Comparison of ENCODE assay signal across 29 mouse cellular contexts in the genomic region with DNA sequence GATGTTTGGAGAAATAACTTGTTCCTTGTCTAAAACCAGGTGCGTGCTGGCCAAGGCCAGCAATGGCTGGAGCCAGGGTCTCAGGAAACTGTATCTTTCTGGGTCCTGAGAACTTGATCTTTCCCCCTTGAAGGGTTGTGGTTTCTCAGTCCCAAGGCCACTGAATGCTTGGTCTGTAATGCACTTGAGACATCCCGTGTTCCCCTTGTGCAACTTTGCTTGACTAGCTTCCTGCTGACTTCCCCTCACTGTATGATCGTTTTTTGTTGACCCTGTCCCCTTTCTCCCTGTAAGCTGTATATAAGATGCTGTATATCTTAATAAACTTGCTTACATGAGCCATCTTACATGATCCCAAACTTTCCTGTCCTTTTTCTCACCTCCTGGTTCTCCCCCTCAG. TPM values are rescaled to one million over a fixed set of nuclear protein-coding genes. Genes with fewer than 3 reads are reported as not detected.
DNase-seq lines count a peak whose midpoint lies in the region; ATAC-seq and TF ChIP-seq lines count a peak whose summit lies in the region.
"Had no signal": no experiment of that assay in that cellular context is flagged by ENCODE, and none has a peak within 500 bp of the region (broad histone marks: within the 10 kb centered on the region; RNA-seq: fewer than 3 reads in every experiment).

No protein-coding gene starts in this region.

- no peaks in the 10 kb centered on the region for H3K9me3 ChIP-seq in liver, postnatal 0 days (ENCODE audit: low read length)
- H3K9me3 ChIP-seq in stomach, postnatal 0 days (ENCODE audit: control insufficient read depth, low read length) = no peaks in the 10 kb centered on the region
- H3K9me3 ChIP-seq: embryonic facial prominence, embryonic 13.5 days; embryonic facial prominence, embryonic 15.5 days; forebrain, embryonic 10.5 days; forebrain, embryonic 13.5 days; forebrain, embryonic 15.5 days had no signal

- no peaks in the 10 kb centered on the region for H3K27me3 ChIP-seq in liver, postnatal 0 days (ENCODE audit: insufficient read depth, low read length)
- H3K27me3 ChIP-seq in stomach, postnatal 0 days (ENCODE audit: control insufficient read depth, insufficient read depth, low read length) = no peaks in the 10 kb centered on the region
- H3K27me3 ChIP-seq: forebrain, embryonic 15.5 days had no signal

- no peak overlapping the region for H3K4me2 ChIP-seq in liver, postnatal 0 days (ENCODE audit: low read depth, low read length)
- H3K4me2 ChIP-seq in stomach, postnatal 0 days (replicated peaks; ENCODE audit: low read depth) = no peak overlapping the region
- H3K4me2 ChIP-seq: embryonic facial prominence, embryonic 13.5 days; embryonic facial prominence, embryonic 15.5 days; forebrain, embryonic 13.5 days; forebrain, embryonic 15.5 days had no signal

- WGBS in liver, postnatal 0 days (ENCODE audit: insufficient replicate concordance) = 35% methylated on average over 3 of the region's 3 CpGs
- 64% methylated on average over 3 of the region's 3 CpGs for WGBS in stomach, postnatal 0 days

- H3K4me3 ChIP-seq in liver, postnatal 0 days (ENCODE audit: low read depth, low read length) = no peak overlapping the region
- no peak overlapping the region for H3K4me3 ChIP-seq in stomach, postnatal 0 days (ENCODE audit: low read depth, low read length)
- H3K4me3 ChIP-seq: embryonic facial prominence, embryonic 13.5 days; embryonic facial prominence, embryonic 15.5 days; erythroblast, embryonic 14.5 days; forebrain, embryonic 10.5 days; forebrain, embryonic 13.5 days; forebrain, embryonic 15.5 days had no signal

- no peak for TF ChIP-seq CTCF in liver, postnatal 0 days (IDR thresholded peaks at IDR 0.05; ENCODE audit: low read depth)
- TF ChIP-seq CTCF in stomach, postnatal 0 days (IDR thresholded peaks at IDR 0.05; ENCODE audit: low read depth) = no peak

- TF ChIP-seq EP300 in liver, postnatal 0 days (IDR thresholded peaks at IDR 0.05; ENCODE audit: low read depth) = no peak
- no peak for TF ChIP-seq EP300 in stomach, postnatal 0 days (optimal IDR thresholded peaks at IDR 0.05)

- no peaks in the 10 kb centered on the region for H3K36me3 ChIP-seq in liver, postnatal 0 days (replicated peaks; ENCODE audit: insufficient read depth, low read length)
- no peaks in the 10 kb centered on the region for H3K36me3 ChIP-seq in stomach, postnatal 0 days (ENCODE audit: control insufficient read depth, insufficient read depth, low read length)
- H3K36me3 ChIP-seq: embryonic facial prominence, embryonic 13.5 days; embryonic facial prominence, embryonic 15.5 days; forebrain, embryonic 10.5 days; forebrain, embryonic 15.5 days had no signal

- DNase-seq in liver, postnatal 0 days = no peak
- DNase-seq in liver = no peak
- DNase-seq in heart, adult 8-10 months (ENCODE audit: low spot score) = no peak
- no peak for DNase-seq in stomach, postnatal 0 days (ENCODE audit: low spot score)
- DNase-seq: adrenal gland, adult 2 months; adrenal gland, postnatal 10 days; adrenal gland, postnatal 25 days; cerebellum, adult 11-12 months; cerebellum, adult 2 months; cerebellum, adult 9-10 months; cerebellum, postnatal 10 days; cerebellum, postnatal 25 days; embryo, embryonic 11 days; forebrain, postnatal 0 days had no signal

- no peak for ATAC-seq in liver, postnatal 0 days
- peak; percentile 78 for ATAC-seq in common myeloid progenitor, adult 5-6 weeks (replicated peaks; ENCODE audit: low read depth, poor library complexity, severe bottlenecking)
- ATAC-seq in megakaryocyte, adult 5-6 weeks (ENCODE audit: poor library complexity, severe bottlenecking) = peak; percentile 78
- peak; percentile 38; the same call in 1 of the 2 replicates for ATAC-seq in neutrophil, adult 5-6 weeks (ENCODE audit: extremely low read depth, insufficient number of reproducible peaks, low FRiP score, poor library complexity, severe bottlenecking)
- ATAC-seq in monocyte, adult 5-6 weeks (replicated peaks; ENCODE audit: insufficient number of reproducible peaks, low FRiP score, low TSS enrichment, poor library complexity, severe bottlenecking) = no peak
- ATAC-seq in stomach, postnatal 0 days (ENCODE audit: low FRiP score, low TSS enrichment) = no peak
- ATAC-seq: forebrain, embryonic 13.5 days; forebrain, embryonic 15.5 days; forebrain, postnatal 0 days had no signal

- H3K4me1 ChIP-seq in liver, postnatal 0 days (ENCODE audit: insufficient read depth) = peaks cover 8% of the 10 kb centered on the region
- no peaks in the 10 kb centered on the region for H3K4me1 ChIP-seq in stomach, postnatal 0 days (replicated peaks; ENCODE audit: control insufficient read depth, insufficient read depth)
- H3K4me1 ChIP-seq: embryonic facial prominence, embryonic 15.5 days; forebrain, embryonic 13.5 days; forebrain, embryonic 15.5 days had no signal

- H3K9ac ChIP-seq in liver, postnatal 0 days (replicated peaks) = no peak overlapping the region
- H3K9ac ChIP-seq in stomach, postnatal 0 days (ENCODE audit: low read length) = no peak overlapping the region
- H3K9ac ChIP-seq: embryonic facial prominence, embryonic 13.5 days; embryonic facial prominence, embryonic 15.5 days; forebrain, embryonic 13.5 days; forebrain, embryonic 15.5 days; forebrain, postnatal 0 days had no signal

- H3K27ac ChIP-seq in liver, postnatal 0 days (ENCODE audit: low read depth) = peak overlapping the region; percentile 66; the same call in 1 of the 2 replicates
- H3K27ac ChIP-seq in stomach, postnatal 0 days (replicated peaks) = no peak overlapping the region
- H3K27ac ChIP-seq: embryonic facial prominence, embryonic 13.5 days; embryonic facial prominence, embryonic 15.5 days; forebrain, embryonic 10.5 days; forebrain, embryonic 13.5 days; forebrain, embryonic 15.5 days had no signal

RNA-seq across cellular contexts. Expression of gene Cfap57, which starts 10.7 kb away (rescaled TPM):
- 0.36 and 0.42 TPM in 2 replicates for polyA plus RNA-seq in liver, postnatal 0 days (2015; fragmentation: Nextera tagmentation; extraction: Ambion mirVana)
- 0.46 TPM in 1 of 2 replicates, not detected in the other for total RNA-seq in common myeloid progenitor, adult 5-6 weeks (2017)
- total RNA-seq in megakaryocyte, adult 5-6 weeks (2015) = not detected in 2 replicates
- total RNA-seq in megakaryocyte, adult 5-6 weeks (2017) = 0.16 and 0.18 TPM in 2 replicates
- 0.35 and 0.37 TPM in 2 replicates for total RNA-seq in neutrophil, adult 5-6 weeks (2017)
- not detected in 3 replicates for total RNA-seq in monocyte, adult 5-6 weeks (2017)
- under 1 TPM in 1 of 4 experiments, not detected in 3; 0.06 TPM for total RNA-seq in heart, adult 8-10 months (2022)
- polyA plus RNA-seq in stomach, postnatal 0 days (2015; fragmentation: Nextera tagmentation; extraction: Ambion mirVana) = 1.2 and 1.3 TPM in 2 replicates
- total RNA-seq: adrenal gland, postnatal 10 days; adrenal gland, postnatal 25 days; MEL had no signal
- polyA plus RNA-seq: adrenal gland, adult 2 months; C2C12 had no signal

RNA-seq across cellular contexts. Expression of gene Ebna1bp2, which starts 10.8 kb away (rescaled TPM):
- polyA plus RNA-seq in liver, postnatal 0 days (2015; fragmentation: Nextera tagmentation; extraction: Ambion mirVana) = 61.0 and 62.0 TPM in 2 replicates
- total RNA-seq in common myeloid progenitor, adult 5-6 weeks (2017) = 98.3 and 123 TPM in 2 replicates
- total RNA-seq in megakaryocyte, adult 5-6 weeks (2015) = 54.9 and 61.9 TPM in 2 replicates
- 46.8 and 63.7 TPM in 2 replicates for total RNA-seq in megakaryocyte, adult 5-6 weeks (2017)
- total RNA-seq in neutrophil, adult 5-6 weeks (2017) = 60.6 and 63.4 TPM in 2 replicates
- total RNA-seq in monocyte, adult 5-6 weeks (2017) = 40.9 to 70.6 TPM (median 54.9 TPM) in 3 replicates
- total RNA-seq in heart, adult 8-10 months (2022) = 10 to 100 TPM; 26.6 to 42.0 (median 37.1) TPM
- polyA plus RNA-seq in stomach, postnatal 0 days (2015; fragmentation: Nextera tagmentation; extraction: Ambion mirVana) = 90.4 and 94.5 TPM in 2 replicates

RNA-seq across cellular contexts. Expression of gene Olfr62, which starts 48.9 kb away (rescaled TPM):
- polyA plus RNA-seq in liver, postnatal 0 days (2015; fragmentation: Nextera tagmentation; extraction: Ambion mirVana) = not detected in 2 replicates
- total RNA-seq in common myeloid progenitor, adult 5-6 weeks (2017) = not detected in 2 replicates
- not detected in 2 replicates for total RNA-seq in megakaryocyte, adult 5-6 weeks (2015)
- total RNA-seq in megakaryocyte, adult 5-6 weeks (2017) = not detected in 2 replicates
- 0.23 TPM in 1 of 2 replicates, not detected in the other for total RNA-seq in neutrophil, adult 5-6 weeks (2017)
- total RNA-seq in monocyte, adult 5-6 weeks (2017) = not detected in 3 replicates
- not detected for total RNA-seq in heart, adult 8-10 months (2022)
- polyA plus RNA-seq in stomach, postnatal 0 days (2015; fragmentation: Nextera tagmentation; extraction: Ambion mirVana) = not detected in 2 replicates
- total RNA-seq: adrenal gland, adult 2 months; adrenal gland, postnatal 10 days; adrenal gland, postnatal 25 days; adrenal gland, postnatal 4 days; ES-E14; forebrain, postnatal 0 days; MEL had no signal
- polyA plus RNA-seq: adrenal gland, adult 2 months; C2C12; cerebellum, adult 2 months; embryonic facial prominence, embryonic 11.5 days; embryonic facial prominence, embryonic 13.5 days; erythroblast, embryonic 14.5 days; forebrain, embryonic 10.5 days; forebrain, embryonic 13.5 days; forebrain, embryonic 15.5 days; forebrain, postnatal 0 days had no signal

Comparison
In these comparisons a context has a peak if more than half of its experiments do, and no peak if none do; other contexts are left out.
1. ATAC-seq: peak in common myeloid progenitor, adult 5-6 weeks (single experiment), megakaryocyte, adult 5-6 weeks (single experiment) and neutrophil, adult 5-6 weeks (single experiment); none in liver, postnatal 0 days (single experiment), monocyte, adult 5-6 weeks (single experiment) and stomach, postnatal 0 days (single experiment).